Mouse (Mus musculus): Measurements from ENCODE around the gene Cby1.

The Cby1 gene

DNA sequence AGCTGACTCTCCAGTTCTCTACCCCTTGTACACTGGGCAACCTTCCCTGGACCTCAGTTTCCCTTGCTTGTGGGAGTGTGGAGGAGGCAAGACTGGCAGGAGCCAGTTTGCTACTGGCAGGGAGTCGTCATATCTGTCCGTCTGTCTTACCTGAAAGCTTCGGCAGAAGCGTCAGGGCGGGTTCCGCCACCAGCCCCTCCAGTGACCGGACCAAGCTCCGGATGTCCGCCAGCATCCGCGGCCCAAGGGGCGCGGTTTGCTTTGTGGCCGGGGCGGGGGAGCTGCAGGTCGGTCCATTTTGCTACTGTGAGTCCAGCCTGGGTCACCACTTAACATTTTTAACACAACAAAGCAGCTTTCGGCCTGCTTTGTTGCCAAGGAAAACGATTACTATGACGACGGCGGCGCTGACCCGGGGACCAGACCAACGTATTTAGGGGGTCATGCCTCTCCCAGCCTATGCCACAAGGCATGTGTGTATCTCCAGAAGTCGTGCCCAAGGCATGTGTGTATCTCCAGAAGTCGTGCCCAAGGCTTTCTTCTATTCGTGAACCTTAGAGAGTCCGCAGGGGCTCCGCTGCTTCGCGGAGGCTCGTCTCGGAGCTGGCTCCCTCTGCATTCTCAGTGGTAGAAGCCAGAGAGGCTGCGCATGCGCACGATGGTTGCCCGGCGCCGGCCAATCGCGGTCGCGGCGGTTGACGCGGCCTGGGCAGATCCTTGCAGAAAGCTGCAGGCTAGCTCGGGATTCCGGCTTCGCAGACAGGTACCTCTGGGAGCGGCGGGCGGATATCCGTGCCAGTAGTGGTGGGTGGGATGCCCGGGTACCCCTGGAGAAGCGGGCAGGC, at the start of gene Cby1, which contains the start of gene Fam227a:
Gene Cby1, plus strand, starts transcription at position 669 of the 845 bp plus-strand sequence.
Gene Fam227a, minus strand, starts transcription at position 426 of the 845 bp plus-strand sequence.
- Histone ChIP-seq H3K36me3 (ENCODE audit: control insufficient read depth, insufficient read depth, low read length, poor library complexity, severe bottlenecking) (no peaks in the 10 kb centered on the region; the same call in 1 of the 2 replicates), H3K27me3 (ENCODE audit: control insufficient read depth, insufficient read depth, low read length, poor library complexity, severe bottlenecking) (no peaks in the 10 kb centered on the region)
- DNase-seq (ENCODE audit: low read depth, low spot score), result peak; percentile 94

DNA sequence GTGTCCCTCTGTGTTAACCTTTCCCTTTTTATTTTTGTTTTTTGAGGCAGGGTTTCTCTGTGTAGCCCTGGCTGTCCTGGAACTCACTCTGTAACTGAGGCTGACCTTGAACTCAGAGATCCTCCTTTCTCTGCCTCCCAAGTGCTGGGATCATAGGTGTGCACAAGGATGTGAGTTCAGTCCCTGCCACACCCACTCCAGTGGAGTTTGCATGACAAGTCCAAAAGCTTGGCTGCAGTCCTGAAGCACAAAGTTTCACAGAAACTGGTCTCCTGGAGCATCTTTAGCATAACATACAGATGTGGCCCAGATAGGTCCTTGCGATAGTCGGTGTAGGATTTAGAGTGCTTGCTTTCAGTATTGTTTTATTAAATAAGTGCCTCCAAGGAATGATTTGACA, 49.8 kb upstream of the Cby1 start:
- H3K27me3 ChIP-seq (ENCODE audit: control insufficient read depth, insufficient read depth, low read length, poor library complexity, severe bottlenecking), result no peaks in the 10 kb centered on the region
- no peaks in the 10 kb centered on the region for H3K36me3 ChIP-seq (ENCODE audit: control insufficient read depth, insufficient read depth, low read length, poor library complexity, severe bottlenecking)
- DNase-seq (ENCODE audit: low read depth, low spot score), result no peak

DNA sequence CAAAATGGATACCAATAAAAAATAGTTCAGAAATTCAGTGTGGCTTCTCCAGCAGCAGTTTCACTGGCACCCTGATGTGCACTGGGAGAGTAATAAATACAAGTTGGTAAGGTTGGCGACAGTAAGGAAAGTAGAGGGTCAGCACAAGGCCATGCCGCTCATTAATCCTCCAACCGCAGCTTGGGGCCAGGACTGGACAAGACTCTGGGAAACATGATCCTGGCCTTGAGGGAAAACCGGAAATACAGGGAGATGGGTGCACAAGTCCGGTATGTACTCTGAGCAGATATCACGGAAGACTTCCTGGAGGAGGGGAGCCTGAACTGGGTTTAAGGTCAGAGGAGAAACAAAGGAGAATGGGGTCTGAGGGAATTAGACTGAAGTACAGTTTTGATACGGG, 43.5 kb upstream of the Cby1 start:
- no peaks in the 10 kb centered on the region for H3K36me3 ChIP-seq (ENCODE audit: control insufficient read depth, insufficient read depth, low read length, poor library complexity, severe bottlenecking)
- DNase-seq (ENCODE audit: low read depth, low spot score), result no peak

DNA sequence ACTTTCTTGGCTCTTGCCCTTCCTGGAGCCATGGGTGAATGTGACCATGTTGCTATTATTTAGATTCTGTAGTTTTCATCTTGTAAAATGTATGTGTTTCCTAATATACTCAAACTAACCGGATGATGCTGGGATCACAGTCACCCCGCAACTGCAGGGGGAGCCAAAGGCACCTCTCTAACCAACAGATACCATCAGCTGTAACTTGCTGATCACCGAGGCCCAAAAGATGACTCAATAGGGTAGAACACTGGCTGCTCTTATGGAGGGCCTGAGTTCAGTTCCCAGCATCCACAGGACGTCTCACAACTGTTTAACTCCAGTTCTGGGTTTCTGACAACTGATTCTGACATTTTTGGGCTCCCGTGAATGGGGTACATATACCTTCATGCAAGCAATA, 42.3 kb upstream of the Cby1 start:
- H3K36me3 ChIP-seq (ENCODE audit: control insufficient read depth, insufficient read depth, low read length, poor library complexity, severe bottlenecking), result no peaks in the 10 kb centered on the region
- DNase-seq (ENCODE audit: low read depth, low spot score), result no peak

More for the DNA sequence above, 43.5 kb upstream of the Cby1 start:
- H3K27me3 ChIP-seq (ENCODE audit: control insufficient read depth, insufficient read depth, low read length, poor library complexity, severe bottlenecking), result no peaks in the 10 kb centered on the region

DNA sequence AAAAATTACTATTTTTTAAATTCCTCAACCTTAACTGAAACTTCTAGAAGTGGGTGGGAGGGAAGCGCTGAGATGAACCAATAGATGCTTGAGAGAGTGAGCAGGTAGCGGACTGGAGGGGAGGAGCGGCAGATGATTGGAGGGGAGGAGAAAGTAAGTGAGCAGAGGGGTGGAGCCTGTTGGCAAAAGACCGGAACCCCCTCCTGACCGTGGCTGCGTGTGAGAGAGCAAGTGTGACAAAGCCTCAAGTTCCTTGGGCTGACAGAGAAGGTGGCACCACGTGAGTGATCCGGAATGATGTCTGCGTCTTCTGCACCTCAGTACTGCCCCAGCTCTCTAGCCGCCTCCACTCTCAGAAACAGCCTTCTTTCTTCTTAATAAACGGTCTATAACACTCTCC, 41.9 kb upstream of the Cby1 start:
- H3K36me3 ChIP-seq (ENCODE audit: control insufficient read depth, insufficient read depth, low read length, poor library complexity, severe bottlenecking), result no peaks in the 10 kb centered on the region
- DNase-seq (ENCODE audit: low read depth, low spot score), result peak; percentile 21
- no peaks in the 10 kb centered on the region for H3K27me3 ChIP-seq (ENCODE audit: control insufficient read depth, insufficient read depth, low read length, poor library complexity, severe bottlenecking)

More for the DNA sequence above, 42.3 kb upstream of the Cby1 start:
- H3K27me3 ChIP-seq (ENCODE audit: control insufficient read depth, insufficient read depth, low read length, poor library complexity, severe bottlenecking), result no peaks in the 10 kb centered on the region

DNA sequence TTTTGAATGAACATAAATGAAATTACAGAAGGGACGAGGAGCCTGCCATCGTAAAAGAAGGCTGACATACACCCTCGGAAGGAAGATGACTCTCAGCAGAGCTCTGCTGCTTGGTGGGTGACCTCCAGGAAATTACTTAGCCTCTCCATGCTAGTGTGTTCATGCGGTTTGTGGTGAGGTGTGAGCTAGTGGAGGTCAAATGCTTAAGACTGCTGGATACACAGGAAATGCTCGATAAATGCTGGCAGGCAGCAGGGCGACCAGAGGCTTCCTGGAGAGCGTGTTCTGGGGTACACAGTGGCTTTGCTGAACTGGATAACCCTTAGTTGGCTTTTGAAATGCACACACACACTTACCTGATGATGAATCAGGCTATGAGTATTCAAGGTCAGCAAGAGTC, 40.5 kb upstream of the Cby1 start:
- DNase-seq (ENCODE audit: low read depth, low spot score), result no peak
- Histone ChIP-seq H3K36me3 (ENCODE audit: control insufficient read depth, insufficient read depth, low read length, poor library complexity, severe bottlenecking) (no peaks in the 10 kb centered on the region), H3K27me3 (ENCODE audit: control insufficient read depth, insufficient read depth, low read length, poor library complexity, severe bottlenecking) (no peaks in the 10 kb centered on the region)

DNA sequence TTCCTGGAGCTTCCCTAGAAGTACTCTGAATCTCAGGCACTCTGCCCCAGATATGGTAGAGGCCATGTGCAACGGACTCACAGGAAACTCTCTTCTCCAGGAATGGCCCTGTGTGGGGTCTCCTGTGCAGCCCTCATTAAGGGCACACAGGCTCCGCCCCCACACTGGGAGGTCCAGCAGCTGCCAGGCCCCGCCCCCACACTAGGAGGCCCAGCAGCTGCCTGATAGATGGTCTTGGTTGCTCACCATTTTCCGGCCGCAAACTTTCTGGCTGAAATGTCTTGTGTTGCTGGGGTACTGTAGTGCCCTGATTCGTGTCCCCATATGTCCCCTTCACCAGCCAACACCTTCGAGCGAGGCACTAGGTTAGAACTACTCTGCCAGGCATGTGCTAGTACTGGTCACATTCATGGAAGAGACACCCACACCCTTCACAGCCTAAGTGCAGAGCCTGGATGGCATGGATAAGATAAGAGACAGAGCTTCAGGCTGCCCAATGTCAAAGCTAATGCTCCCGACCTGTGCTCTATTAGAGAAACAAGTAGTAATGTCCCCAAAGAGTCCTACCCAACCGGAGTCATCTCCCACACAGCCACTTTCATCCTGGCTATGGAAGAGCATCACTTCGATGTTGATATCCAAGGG, 39.1 kb upstream of the Cby1 start:
- Histone ChIP-seq H3K27me3 (ENCODE audit: control insufficient read depth, insufficient read depth, low read length, poor library complexity, severe bottlenecking) (no peaks in the 10 kb centered on the region), H3K36me3 (ENCODE audit: control insufficient read depth, insufficient read depth, low read length, poor library complexity, severe bottlenecking) (no peaks in the 10 kb centered on the region)
- DNase-seq (ENCODE audit: low read depth, low spot score), result no peak

DNA sequence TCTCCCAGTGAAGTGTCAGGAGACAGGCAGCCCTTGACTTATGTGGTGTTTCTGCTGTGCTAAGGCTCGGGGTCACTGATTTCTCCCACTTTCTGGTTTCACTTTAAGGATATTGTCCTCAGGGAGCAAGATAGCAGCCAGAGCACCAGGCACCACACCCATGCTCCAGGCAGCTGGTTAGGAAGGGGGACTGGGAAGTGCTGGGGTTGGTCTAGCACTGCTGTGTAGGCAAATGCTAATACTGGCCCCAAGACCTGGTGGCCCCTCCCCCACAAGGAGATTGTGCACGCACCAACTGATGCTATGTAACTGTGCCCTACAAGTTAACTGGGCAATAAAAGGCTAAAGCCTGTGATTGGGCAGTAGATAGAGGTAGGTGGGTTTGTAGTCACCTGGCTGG, 28.5 kb upstream of the Cby1 start:
- Histone ChIP-seq H3K36me3 (ENCODE audit: control insufficient read depth, insufficient read depth, low read length, poor library complexity, severe bottlenecking) (no peaks in the 10 kb centered on the region), H3K27me3 (ENCODE audit: control insufficient read depth, insufficient read depth, low read length, poor library complexity, severe bottlenecking) (no peaks in the 10 kb centered on the region)
- DNase-seq (ENCODE audit: low read depth, low spot score), result no peak

DNA sequence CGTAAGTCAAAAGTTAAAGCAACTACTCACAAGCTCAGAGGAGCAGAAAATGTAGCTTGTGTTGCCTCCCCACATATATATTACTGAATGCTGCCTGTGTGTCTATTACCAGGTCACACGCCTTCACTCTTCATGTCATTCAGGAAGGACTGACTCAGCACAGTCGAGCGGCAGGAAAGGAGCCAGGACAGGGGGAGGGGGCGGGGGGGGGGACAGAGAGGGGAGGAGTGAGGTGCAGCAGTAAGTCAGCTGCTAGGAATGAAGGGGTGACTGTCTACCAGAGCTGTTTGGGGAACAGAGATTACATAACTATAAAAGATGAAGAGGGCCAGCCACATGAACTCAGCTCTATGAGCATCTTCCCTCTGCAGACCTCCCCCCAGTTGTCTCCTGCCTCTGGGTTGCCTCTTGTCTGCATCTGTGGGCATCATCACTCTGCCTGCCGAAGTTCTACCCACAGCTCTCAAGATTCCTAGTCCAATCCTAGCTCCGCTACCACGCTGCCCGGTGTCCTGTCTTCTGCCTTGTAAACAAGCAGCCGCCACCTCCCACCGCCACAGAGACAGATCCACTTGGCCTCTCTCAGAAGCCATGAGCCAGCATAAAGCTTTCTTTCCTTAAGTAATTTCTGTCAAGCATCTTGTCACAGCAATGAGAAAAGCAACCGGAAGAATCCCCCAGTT, 17.7 kb upstream of the Cby1 start:
- no peak for DNase-seq (ENCODE audit: low read depth, low spot score)
- H3K36me3 ChIP-seq (ENCODE audit: control insufficient read depth, insufficient read depth, low read length, poor library complexity, severe bottlenecking), result no peaks in the 10 kb centered on the region
- no peaks in the 10 kb centered on the region for H3K27me3 ChIP-seq (ENCODE audit: control insufficient read depth, insufficient read depth, low read length, poor library complexity, severe bottlenecking)

DNA sequence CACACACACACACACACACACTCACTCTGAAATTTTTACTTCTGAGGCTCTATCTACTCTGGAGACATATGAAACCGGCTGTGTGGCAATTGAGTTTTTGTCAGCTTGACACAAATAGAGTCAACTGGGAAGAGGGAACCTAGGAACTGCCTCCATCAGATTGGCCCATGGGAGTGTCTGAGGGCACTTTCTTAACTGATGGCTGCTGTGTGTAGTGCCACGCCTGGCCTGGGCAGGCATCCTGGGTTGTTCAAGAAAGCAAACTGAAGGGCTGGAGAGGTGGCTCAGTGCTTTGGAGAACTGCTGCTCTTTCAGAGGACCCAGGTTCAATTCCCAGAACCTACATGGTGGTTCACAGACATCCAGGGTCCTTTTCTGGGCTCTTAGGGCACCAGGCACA, 13.5 kb upstream of the Cby1 start:
- Histone ChIP-seq H3K27me3 (ENCODE audit: control insufficient read depth, insufficient read depth, low read length, poor library complexity, severe bottlenecking) (no peaks in the 10 kb centered on the region), H3K36me3 (ENCODE audit: control insufficient read depth, insufficient read depth, low read length, poor library complexity, severe bottlenecking) (no peaks in the 10 kb centered on the region)

DNA sequence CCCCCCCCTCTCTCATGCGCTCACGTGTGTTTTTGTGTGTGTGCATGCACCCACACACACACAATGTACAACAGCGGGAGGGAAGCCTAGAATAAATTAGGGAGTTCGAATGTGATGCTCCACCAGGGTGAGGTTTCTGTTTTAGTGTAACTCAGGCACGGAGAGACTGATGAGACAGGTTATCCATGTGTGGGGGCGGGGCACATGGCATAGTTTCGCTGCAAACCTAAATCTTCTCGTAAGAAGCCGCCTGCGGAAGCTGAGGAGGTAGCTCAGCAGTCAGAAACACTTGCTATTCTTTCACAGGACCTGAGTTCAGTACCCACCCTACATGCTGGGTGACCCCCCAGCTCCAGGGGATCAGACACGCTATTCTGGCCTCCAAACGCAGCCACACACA, 10.9 kb upstream of the Cby1 start:
- no peaks in the 10 kb centered on the region for H3K27me3 ChIP-seq (ENCODE audit: control insufficient read depth, insufficient read depth, low read length, poor library complexity, severe bottlenecking)
- no peaks in the 10 kb centered on the region for H3K36me3 ChIP-seq (ENCODE audit: control insufficient read depth, insufficient read depth, low read length, poor library complexity, severe bottlenecking)
- no peak for DNase-seq (ENCODE audit: low read depth, low spot score)

More for the DNA sequence above, 13.5 kb upstream of the Cby1 start:
- DNase-seq (ENCODE audit: low read depth, low spot score), result no peak

DNA sequence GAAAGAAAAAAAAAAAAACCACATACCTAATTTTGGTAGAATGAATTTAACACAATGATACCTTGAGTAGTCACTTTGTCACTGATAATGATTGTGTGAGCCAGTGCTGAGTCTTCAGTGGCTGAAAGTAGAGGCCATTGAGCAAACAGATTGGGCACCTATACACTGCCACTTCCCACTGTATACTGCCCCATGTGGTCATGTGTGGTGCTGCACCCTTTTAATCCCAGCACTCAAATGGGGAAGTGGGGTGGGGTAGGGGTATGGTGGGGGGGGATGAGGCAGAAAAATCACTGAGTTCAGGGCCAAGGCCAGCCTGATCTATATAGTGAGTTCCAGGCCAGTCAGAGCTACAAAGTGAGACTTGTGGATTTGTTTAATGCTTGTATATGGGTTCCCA, 8.4 kb upstream of the Cby1 start:
- DNase-seq (ENCODE audit: low read depth, low spot score), result peak; percentile 86
- Histone ChIP-seq H3K27me3 (ENCODE audit: control insufficient read depth, insufficient read depth, low read length, poor library complexity, severe bottlenecking) (no peaks in the 10 kb centered on the region), H3K36me3 (ENCODE audit: control insufficient read depth, insufficient read depth, low read length, poor library complexity, severe bottlenecking) (no peaks in the 10 kb centered on the region)

DNA sequence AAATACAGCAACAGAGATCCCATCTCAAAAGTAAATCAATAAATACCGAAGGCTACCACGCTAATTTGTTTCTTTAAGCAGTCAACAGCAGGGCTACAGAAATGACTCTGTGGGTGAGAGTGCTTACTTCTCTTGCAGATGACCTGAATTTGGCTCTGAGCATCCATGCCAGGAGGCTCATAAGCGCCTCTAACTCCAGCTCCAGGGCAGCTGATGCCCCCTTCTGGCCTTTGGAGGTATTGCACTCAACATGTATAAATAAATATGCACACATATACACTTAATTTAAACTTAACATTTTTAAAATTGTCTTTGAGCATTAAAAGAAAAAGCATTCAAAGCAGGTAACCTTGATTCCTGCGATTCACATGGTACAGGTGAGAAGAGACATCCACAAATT, 7.5 kb upstream of the Cby1 start:
- H3K27me3 ChIP-seq (ENCODE audit: control insufficient read depth, insufficient read depth, low read length, poor library complexity, severe bottlenecking), result no peaks in the 10 kb centered on the region
- H3K36me3 ChIP-seq (ENCODE audit: control insufficient read depth, insufficient read depth, low read length, poor library complexity, severe bottlenecking), result no peaks in the 10 kb centered on the region
- DNase-seq (ENCODE audit: low read depth, low spot score), result peak; percentile 55

DNA sequence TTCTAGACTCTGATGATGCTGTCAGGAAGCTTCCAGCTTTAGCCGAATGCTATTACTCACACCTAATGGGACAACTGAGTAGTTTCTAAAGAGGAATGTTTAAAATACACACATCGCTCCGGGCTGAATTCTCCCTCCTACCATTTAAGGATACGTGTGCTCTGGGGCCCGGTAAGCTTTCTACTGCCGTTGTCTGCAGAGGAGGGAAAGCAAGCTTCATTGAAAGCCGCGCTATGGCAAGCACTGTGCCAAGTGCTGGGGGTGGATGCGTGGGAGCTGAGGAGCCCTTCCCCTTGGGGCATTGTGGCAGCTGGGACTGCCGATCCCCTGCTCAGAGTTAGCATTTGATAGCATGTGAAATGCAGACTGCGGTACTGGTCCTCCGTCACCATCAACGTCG, 2.5 kb upstream of the Cby1 start:
- Histone ChIP-seq H3K27me3 (ENCODE audit: control insufficient read depth, insufficient read depth, low read length, poor library complexity, severe bottlenecking) (no peaks in the 10 kb centered on the region), H3K36me3 (ENCODE audit: control insufficient read depth, insufficient read depth, low read length, poor library complexity, severe bottlenecking) (no peaks in the 10 kb centered on the region)
- no peak for DNase-seq (ENCODE audit: low read depth, low spot score)

Data from splenic B cell, adult 2 months (primary cell).